Mouse (Mus musculus) spleen, adult 18-20 months (tissue): ENCODE data around the gene Ssbp3.

Source experiments
- DNase-seq, 2 experiments: peaks; one replicate each; pipeline ENCODE4 v3.0.0; 2022; ENCODE audit warnings: mixed read lengths in 2 of 2

Gene Ssbp3

GRCm38 (mm10) chr4:107013817-107014260 lies 103.3 kb downstream of the Ssbp3 start:
- DNase-seq: no peak

- no peak for DNase-seq
These were observed 105.5 kb downstream of the Ssbp3 start for GRCm38 (mm10) chr4:107015971-107016511.

GRCm38 (mm10) chr4:107017257-107017656 lies 106.8 kb downstream of the Ssbp3 start:
- no peak for DNase-seq

DNA sequence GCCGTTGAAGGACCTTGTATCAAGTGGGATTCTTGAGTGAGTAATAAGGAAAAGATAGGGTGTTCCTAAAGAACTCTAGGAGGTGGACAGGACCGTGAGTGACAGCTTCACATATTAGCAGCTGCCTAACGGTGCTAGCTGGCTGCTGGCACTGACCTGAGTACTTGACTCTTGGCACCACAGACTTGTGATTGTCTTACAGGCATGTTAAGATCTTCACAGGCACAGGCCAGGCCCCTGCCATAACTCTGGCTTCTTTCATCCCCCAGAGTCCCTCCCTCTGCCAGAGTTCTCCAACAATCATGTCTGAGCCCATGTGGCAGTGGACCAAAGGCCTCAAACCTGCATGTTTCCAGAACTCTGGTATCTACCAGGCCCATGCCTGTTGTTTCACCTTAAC lies 108.0 kb downstream of the Ssbp3 start:
- no peak for DNase-seq

GRCm38 (mm10) chr4:107019027-107019426 lies 108.5 kb downstream of the Ssbp3 start:
- DNase-seq: no peak

GRCm38 (mm10) chr4:107020287-107021000 lies 109.9 kb downstream of the Ssbp3 start:
- no peak for DNase-seq

DNA sequence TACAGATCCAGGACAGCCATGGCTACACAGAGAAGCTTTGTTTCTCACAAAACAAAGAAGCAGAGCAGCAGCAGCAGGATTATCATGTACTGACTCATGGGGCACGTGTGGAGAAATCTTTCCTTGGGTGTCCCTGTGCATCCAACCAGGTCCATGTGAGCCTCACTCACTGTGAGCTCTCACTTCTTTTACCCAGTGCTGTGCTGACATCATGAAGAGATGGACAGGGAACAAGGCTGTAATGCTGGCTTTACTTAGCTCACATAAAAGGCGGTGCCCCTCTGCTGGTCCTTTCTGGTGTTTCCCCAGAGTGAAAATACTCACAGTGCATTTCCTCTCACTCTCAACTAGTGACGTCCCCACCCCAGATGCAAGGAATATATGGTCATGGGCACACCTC lies 111.0 kb downstream of the Ssbp3 start:
- DNase-seq: no peak

- no peak for DNase-seq
These were observed 114.4 kb downstream of the Ssbp3 start for GRCm38 (mm10) chr4:107024899-107025298.

- DNase-seq: no peak
These were observed 114.9 kb downstream of the Ssbp3 start for GRCm38 (mm10) chr4:107025369-107025768.

- no peak for DNase-seq
These were observed 116.0 kb downstream of the Ssbp3 start for GRCm38 (mm10) chr4:107026451-107026850.

GRCm38 (mm10) chr4:107035689-107036088 lies 125.2 kb downstream of the Ssbp3 start:
- no peak for DNase-seq

- no peak for DNase-seq
These were observed 126.5 kb downstream of the Ssbp3 start for GRCm38 (mm10) chr4:107036985-107037384.

DNA sequence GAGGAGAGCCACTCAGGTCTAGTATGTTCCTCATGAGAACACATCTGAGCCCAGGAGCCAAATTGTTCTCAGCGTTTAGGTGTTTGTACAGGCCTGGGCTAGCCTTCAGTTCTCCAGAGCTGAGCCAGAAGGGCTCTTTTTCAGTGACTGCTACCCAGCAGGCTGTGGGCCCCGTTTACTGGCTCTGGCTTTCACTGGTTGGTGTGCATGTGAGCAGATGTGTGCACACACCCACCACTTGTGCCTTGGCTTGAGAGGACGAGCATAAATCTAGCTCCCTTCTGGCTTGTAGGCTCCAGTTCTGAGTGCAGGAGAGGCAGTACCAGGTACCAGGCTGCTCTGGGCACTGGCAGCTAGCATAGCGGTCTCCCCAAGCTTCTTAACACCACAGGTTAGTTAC lies 127.8 kb downstream of the Ssbp3 start:
- no peak for DNase-seq

DNA sequence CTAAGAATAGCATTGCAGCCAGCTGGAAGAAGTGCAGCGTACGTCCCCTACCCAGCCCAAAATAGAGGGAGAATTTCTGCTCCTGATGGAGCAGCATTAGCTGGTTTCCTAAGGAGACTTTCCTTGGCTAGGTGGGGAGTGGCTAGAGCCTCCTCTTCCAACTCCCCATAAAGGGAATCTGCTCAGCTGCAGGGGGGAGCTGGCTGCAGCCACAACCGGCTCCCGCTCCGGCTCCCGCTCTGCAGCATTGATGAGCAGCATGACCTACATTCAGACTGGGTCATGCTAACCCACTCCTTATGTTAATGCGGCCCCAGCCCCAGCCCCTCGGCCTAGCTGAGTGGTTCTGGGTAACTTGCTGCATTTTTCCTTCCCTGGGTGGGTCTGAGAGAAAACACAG lies 128.8 kb downstream of the Ssbp3 start:
- no peak for DNase-seq

DNA sequence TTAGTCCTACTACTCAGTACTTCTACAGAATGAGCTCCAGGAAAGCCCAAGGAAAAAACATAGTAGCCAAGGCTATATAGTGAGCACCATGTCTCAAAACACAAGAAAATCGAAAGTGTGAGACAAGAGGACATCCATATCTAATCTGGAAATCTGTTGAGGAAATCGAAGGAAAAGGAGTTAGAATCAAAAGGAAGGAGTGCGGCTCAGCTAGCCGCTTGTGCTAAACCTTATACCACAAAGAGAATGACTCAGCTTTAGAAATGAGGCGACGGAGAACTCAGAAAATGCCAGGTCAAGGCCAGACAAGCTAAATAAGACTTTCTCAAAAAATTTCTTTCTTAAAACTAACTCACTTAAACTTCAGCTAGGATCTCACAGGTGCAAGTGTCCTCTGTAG lies 131.8 kb downstream of the Ssbp3 start:
- DNase-seq: no peak

DNA sequence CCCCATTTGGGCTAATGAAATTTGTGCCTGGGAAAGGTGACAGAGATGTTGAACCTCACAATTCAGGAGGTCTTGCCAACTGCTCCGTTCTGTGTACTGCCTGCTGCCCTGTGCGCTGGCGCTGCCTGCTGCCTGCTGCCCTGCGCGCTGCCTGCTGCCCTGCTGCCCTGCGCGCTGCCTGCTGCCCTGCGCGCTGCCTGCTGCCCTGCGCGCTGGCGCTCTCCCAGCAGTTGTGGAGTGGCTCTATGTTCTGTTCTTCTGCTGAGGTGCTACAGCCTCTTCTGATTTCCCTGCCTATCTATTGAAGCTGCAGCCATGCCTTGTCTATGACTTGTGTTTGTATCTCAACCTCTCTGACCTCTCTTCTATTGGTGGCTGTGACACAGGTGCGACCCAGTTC lies 134.7 kb downstream of the Ssbp3 start:
- no peak for DNase-seq

DNA sequence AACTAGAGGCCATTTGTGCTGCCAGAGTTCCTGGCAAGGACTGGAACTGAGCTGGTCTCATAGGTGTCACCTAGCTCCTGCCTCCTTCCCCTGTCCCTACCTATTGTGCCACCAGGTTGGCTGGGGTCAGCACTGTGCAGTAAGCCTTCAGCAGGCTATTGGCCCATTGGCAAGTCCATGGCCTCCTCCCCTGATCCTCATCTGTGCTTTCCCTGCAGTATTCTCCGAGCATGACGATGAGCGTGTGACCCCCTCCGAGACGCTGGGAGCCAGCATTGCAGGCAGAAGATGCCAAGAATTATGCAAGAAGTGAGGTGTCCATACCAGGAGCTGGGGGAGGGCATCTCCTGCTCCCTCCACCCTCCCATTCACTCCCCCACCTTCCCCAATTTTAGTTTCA lies 137.3 kb downstream of the Ssbp3 start:
- no peak for DNase-seq

DNA sequence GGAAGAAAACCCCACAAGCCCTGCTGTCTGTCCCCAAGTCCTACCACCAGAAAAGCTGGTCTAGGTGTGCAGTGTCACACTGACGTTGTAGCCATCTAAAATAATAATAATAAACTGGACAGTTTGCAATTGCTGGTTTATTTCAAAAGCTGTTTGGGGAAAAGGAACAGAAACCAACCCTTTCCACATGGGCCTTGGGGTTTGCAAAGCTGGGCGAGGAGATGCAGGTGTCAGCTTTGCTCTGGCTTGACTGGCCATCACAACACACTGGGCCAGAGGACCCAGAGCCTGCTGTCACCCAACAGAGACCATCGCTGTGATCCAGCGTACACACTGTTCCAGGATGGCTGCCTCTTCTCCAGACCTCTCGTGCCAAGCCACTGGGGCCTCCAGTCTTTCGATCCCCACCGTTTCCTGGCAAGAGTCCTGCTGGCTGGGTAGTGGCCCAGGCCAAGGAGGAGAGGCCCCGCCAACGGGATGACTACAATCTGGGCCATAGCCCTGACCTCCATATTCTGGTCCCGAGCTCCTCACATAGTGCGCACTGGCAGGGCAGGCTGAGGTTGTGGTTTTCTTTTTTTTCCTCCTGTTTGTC lies 138.2 kb downstream of the Ssbp3 start:
- DNase-seq: no peak

DNA sequence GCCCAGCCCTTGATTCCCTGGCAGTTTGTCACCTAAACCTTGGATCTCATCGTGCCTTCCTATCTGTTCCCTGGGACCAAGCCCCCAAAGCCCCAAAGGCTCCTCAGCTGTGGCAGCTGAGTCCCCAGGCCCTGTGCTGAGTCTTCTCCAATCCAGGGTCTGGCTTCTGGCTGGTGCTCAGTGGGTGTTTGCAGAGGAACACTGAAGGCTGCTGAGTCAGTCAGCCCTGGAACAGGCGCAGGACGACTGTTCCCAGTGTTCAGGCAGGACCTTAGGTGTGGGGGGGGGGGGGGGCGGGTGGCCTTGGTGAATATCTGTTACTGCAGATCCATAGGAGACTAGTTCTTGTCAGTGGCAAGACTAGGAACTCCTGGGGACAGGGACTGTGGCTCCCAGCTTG lies 141.4 kb downstream of the Ssbp3 start:
- no peak for DNase-seq

GRCm38 (mm10) chr4:107052962-107053553 lies 142.6 kb downstream of the Ssbp3 start:
- DNase-seq: no peak

GRCm38 (mm10) chr4:107056088-107056487 lies 145.6 kb downstream of the Ssbp3 start:
- no peak for DNase-seq

GRCm38 (mm10) chr4:107058346-107058745 lies 147.8 kb downstream of the Ssbp3 start:
- no peak for DNase-seq

DNA sequence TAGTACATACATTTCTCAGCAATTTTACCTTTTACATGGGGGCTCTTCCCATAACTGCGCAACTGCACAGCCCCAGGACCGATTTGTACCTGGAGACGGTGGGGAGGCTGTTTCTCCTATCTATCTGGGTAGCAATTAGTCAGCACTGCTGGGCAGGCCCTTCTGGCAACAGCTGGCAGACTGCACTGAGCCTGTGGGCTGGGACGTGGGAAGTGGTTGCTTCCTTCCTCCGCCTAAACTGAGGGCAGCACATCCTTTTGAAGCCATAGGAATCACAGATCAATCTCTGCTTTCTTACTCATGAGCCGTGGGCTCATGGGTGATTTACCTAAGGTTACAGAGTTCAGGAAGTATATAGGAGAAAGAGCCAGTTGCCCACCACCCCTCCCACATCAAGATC lies 148.3 kb downstream of the Ssbp3 start:
- DNase-seq: no peak

- DNase-seq: no peak
These were observed 151.1 kb downstream of the Ssbp3 start for GRCm38 (mm10) chr4:107061560-107061959.
